Mouse (Mus musculus) central nervous system, embryonic 18 days (tissue): ENCODE measurements around the gene Kdf1. TPM values are rescaled to one million over a fixed set of nuclear protein-coding genes. Genes with fewer than 3 reads are reported as not detected.

Source experiments
- polyA plus RNA-seq: library from polyadenylated mRNA; depleted of rRNA; stranded (reverse); fragments of >200 nt; gene quantifications from 2 replicates; pipeline ENCODE4 v1.2.3, GENCODE M21; 2012; rRNA removed

The Kdf1 gene
- 0.10 and 0.15 TPM in 2 replicates for polyA plus RNA-seq

GRCm38 (mm10) chr4:133518601-133519368 is at the start of gene Kdf1:
TSS of gene Kdf1 (plus strand) at chr4:133518963.

DNA sequence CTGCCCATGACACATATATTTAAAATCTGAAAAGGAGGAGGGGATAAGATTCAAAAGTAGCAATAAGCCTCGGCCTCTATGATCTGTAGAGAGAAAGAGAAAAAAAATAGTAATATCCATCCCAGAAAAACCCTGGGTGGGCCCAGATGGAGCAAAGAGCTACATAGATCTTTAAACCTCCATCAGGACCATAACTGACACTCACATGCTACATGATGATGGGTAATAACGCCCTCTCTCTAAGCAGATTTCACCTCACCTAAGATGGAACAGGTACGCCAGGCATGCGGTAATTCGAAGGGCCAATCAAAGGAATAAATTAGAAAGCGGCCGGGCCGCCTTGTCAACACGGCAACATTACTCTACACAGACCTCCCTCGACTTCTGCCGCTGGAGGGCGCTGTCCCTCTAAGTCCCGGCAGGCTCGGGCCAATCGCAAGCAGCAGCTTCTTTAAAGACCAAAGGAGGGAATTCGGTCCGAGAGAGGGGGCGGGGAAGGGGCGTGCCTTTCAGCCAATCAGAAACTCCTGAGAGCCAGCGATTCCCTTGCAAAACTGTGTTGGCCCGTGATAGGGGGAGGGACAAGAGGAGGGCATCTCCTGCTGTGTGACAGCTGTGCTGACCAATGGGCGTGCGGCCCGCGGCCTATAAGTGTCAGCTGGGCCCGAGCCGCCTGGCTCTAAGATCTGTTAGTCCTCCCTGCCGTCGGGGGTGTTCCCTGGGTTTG is 39.1 kb upstream of the Kdf1 start, which contains the start of gene Tent5b:
Gene Tent5b, plus strand, starts transcription at position 675 of the 727 bp plus-strand sequence.

GRCm38 (mm10) chr4:133498160-133498724 is 20.5 kb upstream of the Kdf1 start, which contains the start of gene Trnp1:
TSS of gene Trnp1 (minus strand) at chr4:133498550.

DNA sequence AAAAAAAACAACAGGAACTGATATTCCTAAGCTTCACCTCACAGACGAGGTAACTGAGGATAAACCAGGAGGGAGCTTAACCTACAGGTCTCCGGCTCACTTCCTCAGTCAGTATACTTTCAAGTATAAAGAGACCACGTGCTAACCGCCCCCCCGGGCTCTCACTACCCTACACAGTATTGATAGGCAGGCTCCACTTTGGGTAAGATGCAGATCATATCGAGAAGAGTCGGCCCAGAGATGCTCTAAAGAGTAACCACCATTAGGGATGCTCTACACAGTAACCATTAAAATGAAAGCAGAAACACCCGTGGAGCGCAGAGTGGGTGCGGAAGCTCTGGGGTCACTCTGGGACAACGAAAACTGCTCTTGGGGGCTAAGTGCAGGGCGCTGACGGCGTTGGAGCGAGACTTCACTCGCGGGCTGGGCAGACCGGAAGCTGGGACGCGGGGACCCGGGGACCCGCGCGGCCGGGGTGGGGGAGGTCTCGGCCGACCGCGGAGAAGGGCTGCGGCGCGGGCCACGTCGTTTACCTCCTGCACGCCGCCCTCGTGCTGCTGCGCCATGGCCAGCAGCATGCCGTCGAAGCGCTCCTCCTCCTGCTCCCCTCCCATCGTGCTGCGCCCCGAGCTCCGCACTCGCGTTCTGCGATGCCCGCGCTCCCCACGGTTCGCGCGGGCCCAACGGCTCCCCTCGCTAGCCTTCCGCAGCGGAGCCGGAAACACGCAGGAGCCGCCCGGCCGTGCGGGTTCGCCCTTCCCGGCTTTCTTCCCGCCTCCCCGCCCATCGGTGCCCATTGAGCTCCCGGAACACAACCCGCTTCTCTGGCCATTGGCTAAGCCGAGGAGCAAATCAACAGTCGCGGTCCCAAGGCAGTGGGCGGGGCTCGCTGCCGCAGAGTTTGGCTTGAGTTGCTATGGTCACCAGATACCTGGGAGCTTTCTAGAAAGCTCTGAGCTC is 26.8 kb downstream of the Kdf1 start, which contains the start of gene Nudc:
Gene Nudc, minus strand, starts transcription at position 725 of the 960 bp plus-strand sequence.

DNA sequence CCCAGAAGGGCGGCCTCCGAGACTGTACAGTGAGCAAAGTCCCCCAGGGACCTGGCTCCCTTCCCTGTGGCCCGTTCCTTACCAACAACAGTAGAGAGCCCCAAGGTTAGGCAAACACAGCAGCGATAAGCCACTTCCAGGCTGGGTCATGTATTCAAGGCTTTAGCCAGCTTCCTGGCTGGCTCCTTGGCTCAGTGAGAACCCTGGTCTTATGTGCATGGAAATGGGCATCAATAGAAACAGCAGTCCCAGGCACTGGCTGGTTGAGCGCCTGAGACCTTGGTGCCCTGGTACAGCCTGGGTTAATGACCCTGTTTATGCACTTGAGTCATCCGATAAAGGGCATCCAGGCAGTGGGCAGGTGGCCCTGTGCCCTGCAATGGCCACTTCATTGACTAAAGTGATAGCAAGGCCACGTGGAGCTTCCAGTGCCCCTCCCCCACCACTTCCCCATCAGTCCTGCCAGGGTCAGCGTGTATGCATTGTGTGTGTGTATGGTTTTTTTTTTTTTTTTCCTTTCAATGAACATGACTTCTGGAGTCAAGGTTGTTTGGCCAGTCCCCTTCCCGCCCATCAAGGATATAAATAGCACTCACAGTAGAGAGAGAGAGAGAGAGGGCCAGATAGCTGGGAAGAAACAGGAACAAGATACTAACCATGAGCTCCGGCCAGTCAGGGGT is 34.1 kb downstream of the Kdf1 start, which contains the start of gene Nr0b2:
Gene Nr0b2, plus strand, starts transcription at position 609 of the 680 bp plus-strand sequence.

DNA sequence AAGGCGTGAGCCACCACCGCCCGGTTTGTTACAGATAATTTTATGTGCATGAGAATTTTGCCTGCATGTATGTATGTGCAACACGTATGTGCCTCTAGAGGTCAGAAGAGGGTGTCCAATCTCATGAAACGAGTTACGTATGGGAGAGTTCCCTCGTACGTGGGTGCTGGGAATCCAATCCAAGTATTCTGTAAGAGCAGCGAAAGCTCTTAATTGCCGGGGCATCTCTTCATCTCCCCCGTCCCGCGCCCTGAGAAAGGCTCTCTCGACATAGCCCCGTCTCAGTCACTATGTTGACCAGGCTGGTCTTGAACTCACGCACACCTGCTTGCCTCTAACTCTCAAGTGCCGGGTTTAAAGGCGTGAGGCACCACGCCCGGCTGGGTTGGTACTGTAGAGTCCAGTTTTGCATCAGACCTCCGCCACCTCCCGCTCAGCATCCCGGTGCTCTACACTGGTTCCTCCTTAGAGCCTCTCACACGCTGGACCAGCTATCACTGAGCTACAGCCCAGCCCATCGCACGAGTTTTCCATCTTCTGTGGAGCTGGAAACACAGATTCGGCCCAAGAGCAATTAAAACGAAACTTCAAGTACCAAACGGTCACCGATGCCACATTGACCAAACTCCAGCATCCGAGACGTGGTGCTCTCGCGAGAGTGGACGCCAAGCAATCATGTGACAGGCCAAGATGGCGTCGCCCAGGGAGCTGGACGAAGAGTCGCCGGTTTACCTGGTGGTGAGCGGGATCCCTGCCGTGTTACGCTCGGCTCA is 55.5 kb downstream of the Kdf1 start, which contains the start of gene Gpatch3:
Gene Gpatch3, plus strand, starts transcription at position 676 of the 773 bp plus-strand sequence.

Other genes starting within 250 kb of the Kdf1 start
- 146 TPM in 2 replicates for gene Tmem222, start 241.2 kb upstream of the Kdf1 start, polyA plus RNA-seq
- gene Wdtc1, start 165.5 kb upstream of the Kdf1 start, polyA plus RNA-seq: 28.2 and 33.2 TPM in 2 replicates
- 20.3 and 24.4 TPM in 2 replicates for gene Slc9a1, start 149.3 kb upstream of the Kdf1 start, polyA plus RNA-seq
- 0.13 and 0.73 TPM in 2 replicates for gene Tent5b, start 38.8 kb upstream of the Kdf1 start, polyA plus RNA-seq
- 20.9 and 22.1 TPM in 2 replicates for gene Trnp1, start 20.4 kb upstream of the Kdf1 start, polyA plus RNA-seq
- 171 and 177 TPM in 2 replicates for gene Nudc, start 27.0 kb downstream of the Kdf1 start, polyA plus RNA-seq
- gene Nr0b2, start 34.4 kb downstream of the Kdf1 start, polyA plus RNA-seq: 0.08 TPM in 1 of 2 replicates, not detected in the other
- 5.5 and 6.9 TPM in 2 replicates for gene Gpatch3, start 55.8 kb downstream of the Kdf1 start, polyA plus RNA-seq
- gene Gpn2, start 65.4 kb downstream of the Kdf1 start, polyA plus RNA-seq: 29.3 and 31.4 TPM in 2 replicates
- gene Sfn, start 83.2 kb downstream of the Kdf1 start, polyA plus RNA-seq: 2.2 and 5.9 TPM in 2 replicates
- gene Zdhhc18, start 131.2 kb downstream of the Kdf1 start, polyA plus RNA-seq: 30.1 and 35.9 TPM in 2 replicates
- 11.5 TPM in 2 replicates for gene Pigv, start 153.7 kb downstream of the Kdf1 start, polyA plus RNA-seq
- gene Arid1a, start 237.8 kb downstream of the Kdf1 start, polyA plus RNA-seq: 53.4 and 60.1 TPM in 2 replicates